Mouse (Mus musculus) heart, embryonic 16.5 days (tissue): ENCODE measurements around the gene Vsx2. TPM values are rescaled to one million over a fixed set of nuclear protein-coding genes. Genes with fewer than 3 reads are reported as not detected.
"Not testable (repeated sequence)": the region's sequence is repeated elsewhere in the genome, so short reads cannot be mapped to it uniquely, and the experiment has no call there.

ENCODE experiments used
- ATAC-seq: fragments of 200-750 bp; cut with Nextera tagmentation; replicated peaks from 2 replicates; pipeline ENCODE4 v1.8.0; 2017; ENCODE audit warnings: moderate number of reproducible peaks; ENCODE audit not compliant: insufficient read depth, low FRiP score; ENCODE audit errors: extremely low read depth
- H3K27ac ChIP-seq: fragments of 300-500 bp; sonication (generic); 2 replicates; pipeline ENCODE4 v1.5.1; 2014; ENCODE audit warnings: mild to moderate bottlenecking, low read length, control low read depth, moderate library complexity
- H3K27me3 ChIP-seq: fragments of 300-500 bp; sonication (generic); 2 replicates; pipeline ENCODE4 v1.6.1; 2014; ENCODE audit warnings: low read length, mixed read lengths; ENCODE audit not compliant: control insufficient read depth, insufficient read depth
- H3K36me3 ChIP-seq: fragments of 300-500 bp; sonication (generic); 2 replicates; pipeline ENCODE4 v1.6.1; 2014; ENCODE audit not compliant: control insufficient read depth, insufficient read depth
- H3K4me1 ChIP-seq: fragments of 300-500 bp; sonication (generic); 2 replicates; pipeline ENCODE4 v1.6.1; 2014; ENCODE audit warnings: low read length, mixed read lengths; ENCODE audit not compliant: control insufficient read depth, insufficient read depth
- H3K4me2 ChIP-seq: fragments of 300-500 bp; sonication (generic); 2 replicates; pipeline ENCODE4 v1.6.1; 2014; ENCODE audit warnings: low read depth, mild to moderate bottlenecking, control low read depth, low read length
- H3K4me3 ChIP-seq: fragments of 300-500 bp; sonication (generic); 2 replicates; pipeline ENCODE4 v1.5.1; 2014; ENCODE audit warnings: mild to moderate bottlenecking, control low read depth, low read length
- H3K9ac ChIP-seq: fragments of 300-500 bp; sonication (generic); 2 replicates; pipeline ENCODE4 v1.6.1; 2014; ENCODE audit warnings: low read length, control low read depth
- H3K9me3 ChIP-seq: fragments of 300-500 bp; sonication (generic); replicated peaks from 2 replicates; pipeline ENCODE4 v1.6.1; 2016; ENCODE audit warnings: low read length; ENCODE audit not compliant: control insufficient read depth
- WGBS: fragments of 180-500 bp; shearing (Covaris S2); extraction: QIAGEN DNeasy Blood & Tissue Kit; methylation state at CpG from one replicate; pipeline ENCODE4 v1.1.7; 2014; 5-methylcytosine and 5-hydroxymethylcytosine counted together
- polyA plus RNA-seq: library from polyadenylated mRNA; unstranded; fragments of >200 nt; fragmentation: Nextera tagmentation; extraction: Ambion mirVana; gene quantifications from 2 replicates; pipeline ENCODE4 v1.2.1, GENCODE M21; 2015

Vsx2 gene
- polyA plus RNA-seq, 1 experiment from 2014 or later, result not detected

GRCm38 (mm10) chr12:84539537-84539936 is 30.0 kb upstream of the Vsx2 start:
- H3K4me2 ChIP-seq, H3K27me3 ChIP-seq, H3K36me3 ChIP-seq, H3K9me3 ChIP-seq, ATAC-seq, H3K4me1 ChIP-seq, H3K27ac ChIP-seq, H3K9ac ChIP-seq, H3K4me3 ChIP-seq: not testable (repeated sequence)
- 92% methylated on average over 3 of the region's 3 CpGs for WGBS

- Histone ChIP-seq H3K27ac (no peak overlapping the region), H3K9me3 (no peaks in the 10 kb centered on the region; the same call in 1 of the 2 replicates), H3K4me2 (no peak overlapping the region), H3K4me1 (no peaks in the 10 kb centered on the region), H3K27me3 (no peaks in the 10 kb centered on the region), H3K9ac (no peak overlapping the region), H3K4me3 (no peak overlapping the region), H3K36me3 (no peaks in the 10 kb centered on the region)
- WGBS, result 80% methylated on average over 11 of the region's 11 CpGs
- ATAC-seq, result no peak
Measured at GRCm38 (mm10) chr12:84541391-84541958, 28.1 kb upstream of the Vsx2 start.

- ATAC-seq, result 0 out of 2 replicates have a peak, but pooled peaks have one; percentile 65
- WGBS, result 3% methylated on average over 12 of the region's 12 CpGs
- Histone ChIP-seq H3K4me2 (no peak overlapping the region), H3K27me3 (no peaks in the 10 kb centered on the region), H3K27ac (no peak overlapping the region), H3K4me1 (no peaks in the 10 kb centered on the region), H3K9me3 (no peaks in the 10 kb centered on the region), H3K9ac (no peak overlapping the region), H3K4me3 (no peak overlapping the region), H3K36me3 (no peaks in the 10 kb centered on the region)
Measured at GRCm38 (mm10) chr12:84546028-84546427, 23.5 kb upstream of the Vsx2 start.

GRCm38 (mm10) chr12:84546577-84547085 is 22.9 kb upstream of the Vsx2 start:
- Histone ChIP-seq H3K4me2 (no peak overlapping the region), H3K4me1 (no peaks in the 10 kb centered on the region), H3K27ac (no peak overlapping the region), H3K27me3 (no peaks in the 10 kb centered on the region), H3K36me3 (no peaks in the 10 kb centered on the region), H3K9me3 (no peaks in the 10 kb centered on the region), H3K9ac (no peak overlapping the region), H3K4me3 (no peak overlapping the region)
- WGBS, result 67% methylated on average over 2 of the region's 2 CpGs
- ATAC-seq, result no peak

- no peak overlapping the region for H3K9ac ChIP-seq
- WGBS, result 53% methylated on average over 8 of the region's 8 CpGs
- no peak overlapping the region for H3K4me2 ChIP-seq
- no peaks in the 10 kb centered on the region for H3K27me3 ChIP-seq
- H3K9me3 ChIP-seq, result no peaks in the 10 kb centered on the region
- H3K36me3 ChIP-seq, result no peaks in the 10 kb centered on the region
- ATAC-seq, result no peak
- H3K4me1 ChIP-seq, result no peaks in the 10 kb centered on the region
- H3K27ac ChIP-seq, result no peak overlapping the region
- H3K4me3 ChIP-seq, result no peak overlapping the region
Measured at GRCm38 (mm10) chr12:84548251-84548650, 21.3 kb upstream of the Vsx2 start.

GRCm38 (mm10) chr12:84555218-84555617 is 14.3 kb upstream of the Vsx2 start:
- Histone ChIP-seq H3K4me2 (no peak overlapping the region), H3K4me3 (no peak overlapping the region), H3K9ac (no peak overlapping the region), H3K36me3 (no peaks in the 10 kb centered on the region), H3K27ac (no peak overlapping the region), H3K4me1 (no peaks in the 10 kb centered on the region), H3K9me3 (0 out of 2 replicates have a peak, but pooled peaks cover 3% of the 10 kb centered on the region), H3K27me3 (no peaks in the 10 kb centered on the region)
- ATAC-seq, result no peak
- 55% methylated on average over 8 of the region's 8 CpGs for WGBS

- no peak overlapping the region for H3K9ac ChIP-seq
Measured at GRCm38 (mm10) chr12:84562558-84562957, 7.0 kb upstream of the Vsx2 start.

GRCm38 (mm10) chr12:84567576-84567975 is 2.0 kb upstream of the Vsx2 start:
- H3K4me3 ChIP-seq, result no peak overlapping the region
- WGBS, result 80% methylated on average over 6 of the region's 6 CpGs
- H3K27ac ChIP-seq, result no peak overlapping the region
- peaks cover 20% of the 10 kb centered on the region for H3K4me1 ChIP-seq
- H3K36me3 ChIP-seq, result no peaks in the 10 kb centered on the region
- no peak overlapping the region for H3K4me2 ChIP-seq
- H3K9ac ChIP-seq, result no peak overlapping the region
- H3K27me3 ChIP-seq, result peaks cover 52% of the 10 kb centered on the region
- H3K9me3 ChIP-seq, result no peaks in the 10 kb centered on the region
- no peak for ATAC-seq

More at GRCm38 (mm10) chr12:84562558-84562957, 7.0 kb upstream of the Vsx2 start:
- Histone ChIP-seq H3K4me1 (no peaks in the 10 kb centered on the region), H3K9me3 (0 out of 2 replicates have a peak, but pooled peaks cover 3% of the 10 kb centered on the region), H3K27ac (no peak overlapping the region), H3K36me3 (no peaks in the 10 kb centered on the region), H3K4me3 (no peak overlapping the region), H3K27me3 (peaks cover 6% of the 10 kb centered on the region), H3K4me2 (no peak overlapping the region)
- no peak for ATAC-seq
- 51% methylated on average over 4 of the region's 4 CpGs for WGBS

- no peaks in the 10 kb centered on the region for H3K9me3 ChIP-seq
- peak overlapping the region; percentile 36 for H3K4me3 ChIP-seq
- peak overlapping the region; percentile 47 for H3K4me2 ChIP-seq
- no peaks in the 10 kb centered on the region for H3K36me3 ChIP-seq
- peaks cover 20% of the 10 kb centered on the region for H3K4me1 ChIP-seq
- WGBS, result 2% methylated on average over 39 of the region's 40 CpGs
- no peak for ATAC-seq
- peaks cover 72% of the 10 kb centered on the region for H3K27me3 ChIP-seq
- no peak overlapping the region for H3K27ac ChIP-seq
- peak overlapping the region; percentile 26; the same call in 1 of the 2 replicates for H3K9ac ChIP-seq
Measured at GRCm38 (mm10) chr12:84569976-84570693, 573 bp downstream of the Vsx2 start.
